Mouse (Mus musculus): ENCODE measurements at regions not wholly inside any gene's neighbourhood (a gene's known extent, or its start where the extent isn't known, plus 50 kb on each side); places are given as distances from the start of the nearest gene placed in this dataset.

DNA sequence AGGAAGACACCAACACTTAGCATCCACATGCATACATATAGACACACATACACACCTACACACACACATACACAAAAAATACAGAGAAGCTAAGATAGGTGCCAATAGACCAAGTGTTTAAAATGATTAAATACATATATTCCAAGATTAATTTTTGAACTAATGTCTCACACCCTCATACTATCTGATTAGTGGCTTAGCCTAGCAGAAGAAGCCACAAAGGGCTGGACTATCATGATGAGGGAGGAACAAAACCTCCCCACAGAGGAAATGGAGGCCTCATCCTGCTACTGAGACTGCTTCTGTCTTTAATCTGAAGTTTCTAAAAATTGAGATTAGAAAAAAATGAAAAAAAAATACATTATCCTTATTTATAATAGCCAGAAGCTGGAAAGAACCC is 780.6 kb downstream of the Tmem114 start:
- DNase-seq (ENCODE audit: low read depth): no peak

DNA sequence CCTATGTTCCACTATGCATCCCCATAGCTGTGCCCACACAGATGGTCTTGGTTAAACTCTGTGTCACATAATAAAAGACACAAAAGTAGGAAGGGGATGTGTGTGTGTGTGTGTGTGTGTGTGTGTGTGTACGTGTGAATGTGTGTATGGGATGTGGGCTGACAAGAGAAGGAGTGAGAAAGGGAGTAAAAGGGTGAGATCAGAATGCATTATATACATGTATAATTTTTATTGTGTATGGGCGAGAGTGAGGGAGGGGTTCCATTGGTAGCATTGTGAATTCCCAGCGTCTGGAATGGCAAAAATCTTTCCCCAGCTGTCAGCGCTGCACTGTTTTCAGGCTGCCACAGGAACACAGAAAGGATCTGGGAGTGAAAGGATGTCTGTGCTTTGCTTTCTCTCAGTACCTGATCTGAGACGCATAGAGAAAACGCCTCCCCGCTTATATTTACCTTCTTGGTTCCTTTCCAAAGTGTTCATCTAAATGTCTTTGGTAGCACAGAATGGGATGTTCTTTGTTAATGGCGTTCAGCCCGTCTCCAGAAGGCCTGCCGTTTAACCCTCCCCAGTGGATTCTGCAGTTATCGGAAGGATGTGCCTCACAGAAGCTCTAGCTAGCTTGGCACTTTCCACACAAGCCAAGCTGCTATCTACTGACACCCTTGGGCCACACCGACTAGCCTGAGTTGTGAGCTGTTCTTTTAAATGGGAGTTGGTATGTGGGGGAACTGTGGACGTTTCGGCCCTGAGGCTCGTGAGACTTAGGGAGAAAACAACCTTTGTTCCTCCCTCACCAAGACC is 785.8 kb downstream of the Tmem114 start:
- DNase-seq (ENCODE audit: low read depth): no peak

DNA sequence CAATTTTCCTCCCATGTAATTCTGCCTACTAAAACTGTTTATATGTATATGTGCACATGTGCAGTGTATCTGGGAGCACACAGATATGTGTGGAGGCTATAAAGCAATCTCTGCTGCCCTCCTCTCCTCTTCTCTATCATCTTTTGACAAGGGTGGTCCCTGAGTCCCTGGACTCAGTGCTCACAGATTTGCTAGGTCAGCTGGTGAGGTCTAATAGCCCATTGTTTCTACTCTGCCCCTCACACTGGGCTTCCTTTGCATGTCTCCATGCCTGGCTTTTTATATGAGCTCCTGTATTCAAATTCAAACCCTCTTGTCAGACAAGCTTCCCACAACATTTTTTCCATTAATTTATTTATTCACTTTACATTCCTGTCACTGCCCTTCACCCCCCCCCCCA is 786.9 kb downstream of the Tmem114 start:
- DNase-seq (ENCODE audit: low read depth): no peak

DNA sequence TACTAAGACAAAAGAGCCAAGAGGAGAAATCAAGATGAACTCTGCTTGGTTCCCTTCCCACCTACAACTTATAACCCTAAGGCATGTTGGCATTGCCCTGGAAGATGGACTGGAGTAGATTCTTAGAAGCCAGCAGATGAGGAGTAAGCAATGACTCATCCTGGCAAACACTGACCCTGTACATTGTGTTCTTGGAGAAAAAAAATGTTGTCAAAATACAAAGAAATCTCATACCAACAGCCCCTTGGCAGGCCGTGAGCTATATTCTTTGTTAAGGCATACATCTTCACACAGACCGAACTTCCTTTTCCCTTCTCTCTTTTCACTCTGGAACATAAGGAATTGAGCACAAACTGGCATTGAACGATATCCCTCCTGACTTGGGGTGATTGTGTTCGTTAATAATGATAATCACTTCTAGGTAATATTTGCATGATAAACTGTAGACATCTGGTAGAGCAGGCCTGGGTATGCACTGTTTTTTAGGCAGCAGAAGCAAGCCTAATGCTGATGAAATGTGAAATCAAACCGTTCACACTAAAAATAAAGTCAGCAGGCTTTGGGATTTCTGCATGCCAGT is 787.7 kb downstream of the Tmem114 start:
- no peak for DNase-seq (ENCODE audit: low read depth)

DNA sequence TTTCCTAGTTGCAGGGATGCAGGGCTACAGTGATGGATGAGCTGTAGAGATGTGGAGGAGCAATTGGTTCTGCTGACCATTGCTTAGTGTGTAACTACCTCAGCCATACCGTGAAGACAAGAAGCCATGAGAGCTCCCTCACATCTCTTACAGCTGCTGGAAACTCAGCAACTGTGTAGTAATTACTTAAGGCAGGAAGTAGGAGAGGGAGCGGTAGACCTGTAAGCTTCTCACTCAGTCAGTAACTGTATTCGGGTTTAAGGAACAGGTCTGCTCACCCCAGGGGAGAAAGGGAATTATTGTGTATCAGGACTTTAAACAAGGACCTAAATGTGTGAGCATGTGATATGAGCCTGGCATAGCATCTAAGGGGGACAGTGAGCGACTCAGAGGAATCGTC is 788.6 kb downstream of the Tmem114 start:
- DNase-seq (ENCODE audit: low read depth): no peak

DNA sequence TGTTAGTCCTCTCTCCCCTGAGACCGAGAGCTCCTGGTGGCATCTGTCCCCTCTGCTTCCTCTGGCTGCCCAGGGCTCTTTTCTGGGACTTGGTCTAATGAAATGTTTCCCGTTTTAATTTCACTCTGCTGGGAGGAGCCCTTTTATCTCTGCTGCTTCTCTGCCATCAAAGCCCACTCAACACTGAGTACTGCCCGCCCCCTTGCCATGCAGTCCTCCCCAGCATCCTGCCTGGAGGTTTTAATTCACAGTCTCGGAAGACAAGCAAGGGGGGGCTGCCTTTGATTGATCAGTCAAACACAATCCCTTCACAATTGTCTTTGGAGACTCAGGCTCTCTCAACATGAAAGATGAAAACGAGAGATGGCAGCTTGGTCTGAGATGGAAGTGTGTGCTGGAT is 792.5 kb downstream of the Tmem114 start:
- no peak for DNase-seq (ENCODE audit: low read depth)

DNA sequence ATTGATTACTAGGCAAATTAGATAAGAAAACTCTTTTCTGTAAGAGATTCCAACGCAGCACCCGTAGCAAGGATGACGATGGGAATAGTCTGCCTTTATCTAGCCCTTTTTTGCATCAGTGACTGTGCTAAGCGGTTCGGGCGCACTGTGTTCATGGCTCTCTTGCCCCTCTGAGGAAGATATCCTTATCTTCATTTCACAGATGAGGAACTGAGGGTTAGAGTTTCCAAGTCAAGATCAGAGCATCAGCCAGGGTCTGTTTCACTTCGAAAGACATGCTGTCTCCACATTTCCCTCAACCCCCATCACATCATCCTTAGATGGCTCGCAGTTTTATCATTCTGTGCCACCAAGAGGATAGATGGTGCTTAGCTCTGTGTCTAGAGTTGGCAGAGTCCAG is 796.6 kb downstream of the Tmem114 start:
- DNase-seq (ENCODE audit: low read depth): no peak

DNA sequence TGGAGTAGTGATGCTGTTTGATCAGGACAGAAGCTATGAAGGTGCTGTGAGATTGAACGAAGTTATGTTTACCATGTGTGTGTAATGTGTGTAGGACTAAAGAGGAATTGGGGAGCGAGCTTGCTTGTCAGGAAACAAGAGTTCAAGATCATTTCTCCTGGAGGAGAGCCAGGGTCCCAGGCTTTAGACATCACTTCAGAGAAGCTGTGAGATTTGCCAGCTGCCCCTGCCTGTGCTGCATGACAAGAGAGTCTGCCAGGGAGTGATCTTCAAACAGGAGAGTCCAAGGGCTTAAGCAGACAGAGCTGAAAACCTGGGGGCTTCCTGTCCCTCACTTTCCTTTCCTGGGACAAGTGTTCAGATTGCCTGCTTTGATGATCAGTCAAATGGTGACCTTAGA is 818.3 kb downstream of the Tmem114 start:
- no peak for DNase-seq (ENCODE audit: low read depth)

DNA sequence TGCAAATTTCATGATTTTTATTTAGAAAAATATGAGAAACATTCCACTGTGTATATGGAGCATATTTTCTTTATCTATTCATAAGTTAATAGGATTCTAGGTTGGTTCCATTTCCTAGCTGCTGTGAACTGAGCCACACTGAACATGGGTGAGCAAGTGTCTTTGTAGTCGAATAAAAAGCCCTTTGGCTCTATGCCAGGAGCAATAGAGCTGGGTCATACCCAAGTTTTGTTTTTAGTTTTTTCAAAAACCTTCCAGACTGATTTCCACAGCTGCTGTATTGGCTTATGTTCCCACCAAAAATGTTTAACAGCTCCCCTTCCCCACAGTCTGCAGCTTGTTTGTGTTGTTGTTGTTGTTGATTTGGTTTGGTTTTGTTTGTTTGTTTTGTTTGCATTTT is 822.5 kb downstream of the Tmem114 start:
- no peak for DNase-seq (ENCODE audit: low read depth)

DNA sequence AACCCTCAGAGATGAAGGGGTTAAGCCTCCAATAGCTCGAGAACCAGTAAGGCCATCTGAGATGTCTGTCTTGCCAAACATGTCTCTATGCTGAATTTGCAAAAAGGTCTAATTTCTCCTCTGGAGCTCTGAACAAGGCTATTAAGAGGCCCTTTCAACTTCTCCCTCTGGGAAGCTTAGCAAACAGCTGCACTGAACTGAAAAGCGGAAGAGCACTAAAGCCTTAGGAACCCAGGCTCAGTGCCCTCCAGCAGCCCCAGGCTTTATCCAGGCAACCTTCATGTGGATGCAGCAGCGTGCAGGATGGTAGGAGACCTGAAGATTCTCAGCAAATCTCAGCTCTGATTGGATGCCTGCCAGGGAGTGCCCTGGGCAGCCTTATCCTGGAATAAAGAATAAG is 850.1 kb downstream of the Tmem114 start:
- no peak for DNase-seq (ENCODE audit: low read depth)

DNA sequence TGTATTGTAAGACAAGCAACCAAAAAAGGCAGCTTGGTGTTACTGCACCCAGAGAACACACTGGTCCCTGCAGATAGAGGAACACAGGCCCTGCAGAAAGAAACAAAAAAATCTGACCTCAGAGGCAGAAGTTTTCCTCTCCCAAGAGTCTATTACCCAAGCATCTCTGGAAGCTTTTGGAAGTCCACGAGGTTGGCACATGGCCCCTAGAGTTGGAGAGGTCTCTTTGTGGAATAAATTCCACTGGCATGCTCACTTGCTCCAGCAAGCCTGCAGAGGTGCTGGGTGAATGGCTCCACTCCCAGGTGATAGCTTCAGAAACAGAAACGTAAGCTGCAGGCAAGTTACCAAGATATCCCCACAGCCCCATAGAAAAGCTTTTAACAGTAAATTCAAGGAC is 864.1 kb downstream of the Tmem114 start:
- DNase-seq (ENCODE audit: low read depth): no peak

DNA sequence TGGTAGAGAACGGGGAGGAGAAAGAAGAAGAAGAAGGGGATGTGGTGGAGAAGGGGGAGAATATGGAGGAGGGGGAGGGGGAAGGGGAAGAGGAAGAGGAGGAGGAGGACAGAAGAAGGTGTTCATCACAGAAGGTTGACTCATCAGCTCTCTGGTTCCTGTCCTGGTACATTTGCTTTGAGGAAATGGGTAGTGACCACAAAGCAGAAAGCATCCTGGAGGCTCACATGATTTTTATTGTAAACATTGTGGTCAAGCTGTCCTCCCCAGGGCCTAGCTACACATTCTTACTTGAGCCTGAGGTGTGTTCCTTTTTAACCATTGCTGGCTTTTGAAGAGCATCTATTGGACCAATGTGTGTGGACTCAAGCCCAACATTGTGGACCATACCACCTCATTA is 865.8 kb downstream of the Tmem114 start:
- DNase-seq (ENCODE audit: low read depth): no peak

DNA sequence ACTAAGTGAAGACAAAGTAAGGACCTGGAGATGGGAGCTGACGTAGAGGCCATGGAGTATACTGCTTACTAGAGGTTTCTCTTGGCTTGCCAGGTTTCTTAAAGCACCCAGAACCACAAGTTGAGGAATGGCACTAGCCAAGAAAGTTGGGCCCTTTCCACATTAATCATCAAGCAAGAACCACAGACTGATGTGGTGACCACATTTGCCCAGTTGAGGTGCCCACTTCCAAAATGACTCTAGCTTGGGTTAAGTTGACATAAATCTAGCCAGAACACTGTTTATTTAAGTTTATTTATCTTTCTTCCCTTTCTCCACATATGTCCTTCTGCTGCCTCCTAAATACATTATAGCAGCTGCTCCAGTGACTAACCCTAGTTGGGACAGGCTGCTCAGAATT is 866.3 kb downstream of the Tmem114 start:
- DNase-seq (ENCODE audit: low read depth): no peak

DNA sequence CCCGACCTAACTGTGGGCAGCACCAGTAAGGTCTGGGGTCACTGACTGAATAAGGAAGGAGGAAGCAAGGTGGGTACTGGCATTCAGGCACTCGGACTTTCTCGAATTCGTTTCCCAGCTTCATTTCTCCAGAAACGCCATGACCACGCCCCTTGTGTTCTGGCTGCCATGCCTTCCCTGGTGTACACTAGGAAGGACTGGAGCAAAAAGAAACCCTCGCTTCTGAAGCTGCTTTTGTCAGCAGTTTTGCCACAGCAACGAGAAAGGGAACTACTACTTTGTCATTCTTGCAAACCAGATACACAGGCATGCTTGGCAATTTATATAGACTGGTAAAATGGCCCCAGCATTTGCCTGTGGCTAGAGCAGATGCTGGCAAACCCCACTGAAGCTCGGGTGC is 869.0 kb downstream of the Tmem114 start:
- no peak for DNase-seq (ENCODE audit: low read depth)

DNA sequence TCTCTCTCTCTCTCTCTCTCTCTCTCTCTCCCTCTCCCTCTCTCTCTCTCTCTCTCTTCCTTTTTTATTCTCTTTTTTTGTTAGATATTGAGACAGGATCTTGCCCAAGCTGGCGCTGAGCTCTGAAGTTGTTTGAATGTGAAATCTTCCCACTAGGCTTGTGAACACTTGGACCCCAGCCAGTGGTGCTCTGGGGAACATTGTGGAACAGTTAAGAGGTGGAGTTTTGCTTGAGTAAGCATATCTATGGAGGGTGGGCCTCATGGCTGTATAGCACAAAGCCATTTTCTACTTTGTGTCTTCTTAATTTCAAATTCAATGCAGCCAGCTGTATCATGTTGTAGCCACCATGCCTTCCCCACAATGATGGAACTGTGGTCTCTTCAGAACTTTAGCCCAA is 875.4 kb downstream of the Tmem114 start:
- DNase-seq (ENCODE audit: low read depth): no peak

DNA sequence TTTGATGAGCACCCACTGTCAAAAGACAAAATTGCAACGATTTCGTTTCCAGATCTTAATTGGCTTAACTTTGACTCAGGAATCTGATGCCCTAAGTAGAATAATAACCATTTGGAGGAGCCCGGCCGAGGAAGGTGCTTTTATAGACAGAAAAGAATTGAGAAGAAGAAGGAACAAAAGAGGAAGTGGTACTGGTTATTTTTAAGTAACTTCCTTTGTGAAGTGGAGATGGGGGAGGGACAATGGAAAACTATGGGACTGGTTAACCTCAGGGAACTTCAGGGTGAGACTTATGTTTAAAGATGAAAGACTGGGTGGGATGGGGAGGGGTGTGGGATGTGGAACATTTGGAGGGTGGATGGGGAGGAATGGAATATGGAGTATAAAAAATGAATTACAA is 880.9 kb downstream of the Tmem114 start:
- no peak for DNase-seq (ENCODE audit: low read depth)

DNA sequence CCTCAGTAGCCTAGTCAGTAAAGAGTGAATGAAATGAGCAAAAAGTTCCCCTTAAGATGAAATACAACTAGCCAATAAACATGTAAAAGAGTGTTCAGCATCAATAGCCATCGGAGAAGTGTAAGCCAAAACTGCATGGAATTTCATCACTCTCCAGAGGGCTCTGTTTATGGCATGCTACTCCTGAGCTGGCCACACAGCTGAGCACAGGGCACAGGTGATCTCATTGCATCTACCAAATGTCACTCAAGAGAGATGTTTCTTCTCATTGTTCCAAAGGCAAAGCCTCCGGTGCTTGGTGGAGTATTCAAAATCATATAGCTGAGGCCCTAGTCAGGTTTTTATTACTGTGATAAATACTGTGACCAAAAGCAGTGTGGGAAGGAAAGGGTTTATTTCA is 895.1 kb downstream of the Tmem114 start:
- DNase-seq (ENCODE audit: low read depth): no peak

DNA sequence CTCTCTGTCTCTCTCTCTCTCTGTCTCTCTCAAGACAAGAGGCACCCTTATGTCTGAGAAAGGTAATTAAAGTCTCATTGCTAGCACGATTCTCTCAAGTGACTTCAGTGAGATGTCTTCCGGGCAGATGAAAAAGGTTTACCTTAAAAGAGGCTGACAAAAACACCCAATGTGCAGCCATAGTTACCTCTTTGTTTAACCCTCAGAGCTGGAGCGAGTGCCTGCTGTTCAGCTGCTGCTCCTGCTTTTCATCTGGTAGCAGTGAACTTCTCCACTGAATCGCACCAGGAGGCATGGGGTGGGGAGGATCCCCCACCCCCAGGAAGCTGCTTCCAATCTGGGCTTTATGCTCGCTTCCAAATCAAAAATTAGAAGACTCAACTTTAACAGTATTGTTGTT is 896.0 kb downstream of the Tmem114 start:
- no peak for DNase-seq (ENCODE audit: low read depth)

DNA sequence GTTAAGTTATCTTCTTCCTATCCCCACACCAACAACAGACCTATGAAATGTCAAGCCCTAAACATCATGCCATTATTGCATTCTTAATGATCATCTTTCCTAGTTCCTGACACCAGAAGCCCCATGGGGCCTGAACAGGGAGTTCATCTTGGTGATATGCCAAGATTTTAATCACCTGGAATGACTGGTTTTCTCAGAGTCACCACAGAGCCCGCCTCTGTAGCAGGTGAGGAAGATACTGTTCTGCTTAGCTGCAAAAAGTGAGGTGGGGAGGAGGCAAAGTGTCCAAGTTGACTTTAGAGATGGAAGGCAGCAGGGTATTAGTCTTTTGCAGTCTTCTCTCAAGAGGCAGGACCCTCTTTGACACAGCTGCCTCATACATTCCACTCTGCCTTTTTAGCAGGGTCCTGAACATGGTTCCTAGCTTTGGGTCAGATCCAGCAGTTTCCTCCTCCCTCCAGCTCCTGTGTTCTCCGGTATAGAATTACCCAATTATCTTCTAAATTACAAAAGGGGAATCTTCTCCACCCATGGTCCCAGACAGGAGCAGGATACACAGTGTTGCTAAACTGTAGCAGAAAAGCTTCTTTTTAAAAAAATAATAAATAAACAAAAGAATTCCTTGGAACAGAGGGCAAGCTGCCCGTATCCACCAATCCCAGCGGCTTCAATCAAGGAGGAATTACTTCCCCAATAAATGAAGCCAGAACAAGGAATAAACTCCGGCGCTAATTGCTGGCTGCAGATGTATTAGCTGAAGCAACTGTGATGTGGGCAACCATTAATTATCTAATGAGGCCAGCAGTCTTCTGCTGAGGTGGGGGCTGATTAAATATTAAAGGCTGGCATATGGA is 896.8 kb downstream of the Tmem114 start:
- no peak for DNase-seq (ENCODE audit: low read depth)

DNA sequence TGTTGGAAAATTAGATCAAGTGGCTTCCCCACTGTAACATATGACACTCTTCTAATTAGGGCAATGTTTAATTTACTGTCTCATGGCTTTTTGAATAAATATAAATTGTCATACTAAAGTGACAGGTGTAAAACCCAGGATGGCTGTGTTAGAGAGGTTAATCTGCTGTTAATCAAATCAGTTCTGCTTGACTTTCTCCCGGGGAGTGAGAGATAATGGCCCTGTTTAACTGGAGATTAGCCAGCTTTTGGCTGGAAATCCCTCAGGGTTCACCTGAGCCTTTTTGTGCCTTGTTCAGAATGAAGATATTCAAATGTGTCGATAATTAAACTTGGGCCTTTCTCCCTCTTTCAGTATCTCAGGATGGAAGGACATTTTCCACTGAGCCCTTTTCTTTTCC is 906.2 kb downstream of the Tmem114 start:
- DNase-seq (ENCODE audit: low read depth): no peak
